Mouse (Mus musculus): Measurements from ENCODE around the gene Lix1. TPM values are rescaled to one million over a fixed set of nuclear protein-coding genes. Genes with fewer than 3 reads are reported as not detected.

Gene Lix1
- polyA plus RNA-seq (2015; fragmentation: Nextera tagmentation; extraction: Ambion mirVana): 10.2 and 12.4 TPM in 2 replicates

GRCm38 (mm10) chr17:17402222-17403004, at the start of gene Lix1:
Gene Lix1, plus strand, starts transcription at chr17:17402672.
- Histone ChIP-seq H3K36me3 (no peaks in the 10 kb centered on the region), H3K4me3 (peak within 1 kb of the TSS; percentile 28), H3K4me1 (replicated peaks) (peaks cover 13% of the 10 kb centered on the region), H3K27me3 (no peaks in the 10 kb centered on the region), H3K9ac (0 out of 2 replicates have a peak within 1 kb of the TSS, but pooled peaks have one; percentile 25), H3K4me2 (peak within 1 kb of the TSS; percentile 52), H3K27ac (replicated peaks) (peak within 1 kb of the TSS; percentile 65), H3K9me3 (no peaks in the 10 kb centered on the region)
- ATAC-seq (ENCODE audit: low FRiP score, low read depth): peak; percentile 96
- 22% methylated on average over 6 of the region's 6 CpGs for WGBS

GRCm38 (mm10) chr17:17373550-17373917, 28.9 kb upstream of the Lix1 start:
- Histone ChIP-seq H3K9ac (peak overlapping the region; percentile 85), H3K36me3 (peaks cover 8% of the 10 kb centered on the region), H3K4me1 (replicated peaks) (peaks cover 22% of the 10 kb centered on the region), H3K4me3 (peak overlapping the region; percentile 56), H3K27me3 (no peaks in the 10 kb centered on the region), H3K9me3 (no peaks in the 10 kb centered on the region), H3K27ac (replicated peaks) (peak overlapping the region; percentile 85), H3K4me2 (peak overlapping the region; percentile 90)
- peak; percentile 36 for ATAC-seq (ENCODE audit: low FRiP score, low read depth)
- WGBS: 6% methylated on average over 6 of the region's 6 CpGs

GRCm38 (mm10) chr17:17373918-17374910, 28.3 kb upstream of the Lix1 start, which contains the start of gene Riok2:
Gene Riok2, plus strand, starts transcription at chr17:17374309.
- Histone ChIP-seq H3K27me3 (no peaks in the 10 kb centered on the region), H3K4me3 (peak within 1 kb of the TSS; percentile 56), H3K4me1 (replicated peaks) (peaks cover 22% of the 10 kb centered on the region), H3K36me3 (peaks cover 12% of the 10 kb centered on the region), H3K9me3 (no peaks in the 10 kb centered on the region), H3K4me2 (peak within 1 kb of the TSS; percentile 90), H3K27ac (replicated peaks) (peak within 1 kb of the TSS; percentile 85), H3K9ac (peak within 1 kb of the TSS; percentile 85)
- WGBS: under 1% methylated on average over 48 of the region's 48 CpGs
- peak; percentile 98 for ATAC-seq (ENCODE audit: low FRiP score, low read depth)

- no peak overlapping the region for H3K9ac ChIP-seq
- peak overlapping the region; percentile 56; the same call in 1 of the 2 replicates for H3K4me3 ChIP-seq
- H3K36me3 ChIP-seq: peaks cover 13% of the 10 kb centered on the region
- no peaks in the 10 kb centered on the region for H3K9me3 ChIP-seq
- H3K27ac ChIP-seq (replicated peaks): no peak overlapping the region
- H3K27me3 ChIP-seq: no peaks in the 10 kb centered on the region
- ATAC-seq (ENCODE audit: low FRiP score, low read depth): no peak
- peak overlapping the region; percentile 90 for H3K4me2 ChIP-seq
- peaks cover 22% of the 10 kb centered on the region for H3K4me1 ChIP-seq (replicated peaks)
- WGBS: 93% methylated on average over 3 of the region's 3 CpGs
These were observed 26.9 kb upstream of the Lix1 start for GRCm38 (mm10) chr17:17375581-17375980.

GRCm38 (mm10) chr17:17383703-17384102, 18.8 kb upstream of the Lix1 start:
- Histone ChIP-seq H3K36me3 (peaks cover 60% of the 10 kb centered on the region), H3K9ac (no peak overlapping the region), H3K4me2 (no peak overlapping the region), H3K4me1 (replicated peaks) (no peaks in the 10 kb centered on the region), H3K9me3 (no peaks in the 10 kb centered on the region), H3K4me3 (no peak overlapping the region), H3K27me3 (no peaks in the 10 kb centered on the region), H3K27ac (replicated peaks) (no peak overlapping the region)
- no peak for ATAC-seq (ENCODE audit: low FRiP score, low read depth)
- WGBS: 97% methylated on average over 4 of the region's 4 CpGs

GRCm38 (mm10) chr17:17384502-17384901, 18.0 kb upstream of the Lix1 start:
- peaks cover 61% of the 10 kb centered on the region for H3K36me3 ChIP-seq
- no peaks in the 10 kb centered on the region for H3K4me1 ChIP-seq (replicated peaks)
- no peaks in the 10 kb centered on the region for H3K27me3 ChIP-seq
- no peak overlapping the region for H3K27ac ChIP-seq (replicated peaks)
- no peak overlapping the region for H3K9ac ChIP-seq
- 89% methylated on average over 3 of the region's 3 CpGs for WGBS
- H3K9me3 ChIP-seq: no peaks in the 10 kb centered on the region
- H3K4me3 ChIP-seq: no peak overlapping the region
- H3K4me2 ChIP-seq: no peak overlapping the region
- ATAC-seq (ENCODE audit: low FRiP score, low read depth): no peak

GRCm38 (mm10) chr17:17386117-17386516, 16.4 kb upstream of the Lix1 start:
- Histone ChIP-seq H3K4me2 (no peak overlapping the region), H3K36me3 (peaks cover 63% of the 10 kb centered on the region), H3K4me1 (replicated peaks) (no peaks in the 10 kb centered on the region), H3K27me3 (no peaks in the 10 kb centered on the region), H3K4me3 (no peak overlapping the region), H3K27ac (replicated peaks) (no peak overlapping the region), H3K9me3 (no peaks in the 10 kb centered on the region), H3K9ac (no peak overlapping the region)
- no peak for ATAC-seq (ENCODE audit: low FRiP score, low read depth)
- WGBS: 94% methylated on average over 2 of the region's 2 CpGs

- no peak for ATAC-seq (ENCODE audit: low FRiP score, low read depth)
- Histone ChIP-seq H3K9ac (no peak overlapping the region), H3K4me3 (no peak overlapping the region), H3K4me1 (replicated peaks) (no peaks in the 10 kb centered on the region), H3K9me3 (no peaks in the 10 kb centered on the region), H3K27me3 (no peaks in the 10 kb centered on the region), H3K4me2 (no peak overlapping the region), H3K27ac (replicated peaks) (no peak overlapping the region), H3K36me3 (peaks cover 34% of the 10 kb centered on the region)
- 97% methylated on average over 4 of the region's 4 CpGs for WGBS
These were observed 10.6 kb upstream of the Lix1 start for GRCm38 (mm10) chr17:17391823-17392222.

GRCm38 (mm10) chr17:17392863-17393262, 9.6 kb upstream of the Lix1 start:
- 66% methylated on average over 7 of the region's 7 CpGs for WGBS
- Histone ChIP-seq H3K4me2 (no peak overlapping the region), H3K27ac (replicated peaks) (no peak overlapping the region), H3K9ac (no peak overlapping the region), H3K27me3 (no peaks in the 10 kb centered on the region), H3K9me3 (no peaks in the 10 kb centered on the region), H3K4me3 (no peak overlapping the region), H3K36me3 (peaks cover 28% of the 10 kb centered on the region), H3K4me1 (replicated peaks) (no peaks in the 10 kb centered on the region)
- ATAC-seq (ENCODE audit: low FRiP score, low read depth): peak; percentile 50

GRCm38 (mm10) chr17:17393300-17393699, 9.2 kb upstream of the Lix1 start:
- Histone ChIP-seq H3K36me3 (peaks cover 28% of the 10 kb centered on the region), H3K27ac (replicated peaks) (no peak overlapping the region), H3K4me2 (no peak overlapping the region), H3K9me3 (no peaks in the 10 kb centered on the region), H3K9ac (no peak overlapping the region), H3K27me3 (no peaks in the 10 kb centered on the region), H3K4me3 (no peak overlapping the region), H3K4me1 (replicated peaks) (no peaks in the 10 kb centered on the region)
- ATAC-seq (ENCODE audit: low FRiP score, low read depth): no peak
- 82% methylated on average over 6 of the region's 6 CpGs for WGBS

- Histone ChIP-seq H3K4me3 (no peak overlapping the region), H3K27me3 (no peaks in the 10 kb centered on the region), H3K4me1 (replicated peaks) (no peaks in the 10 kb centered on the region), H3K36me3 (peaks cover 20% of the 10 kb centered on the region), H3K4me2 (no peak overlapping the region), H3K27ac (replicated peaks) (no peak overlapping the region), H3K9me3 (no peaks in the 10 kb centered on the region), H3K9ac (no peak overlapping the region)
- WGBS: 34% methylated on average over 4 of the region's 4 CpGs
- peak; percentile 70 for ATAC-seq (ENCODE audit: low FRiP score, low read depth)
These were observed 8.1 kb upstream of the Lix1 start for GRCm38 (mm10) chr17:17394336-17394735.

GRCm38 (mm10) chr17:17396869-17397268, 5.6 kb upstream of the Lix1 start:
- H3K4me2 ChIP-seq: no peak overlapping the region
- no peak for ATAC-seq (ENCODE audit: low FRiP score, low read depth)
- WGBS: 5% methylated on average over 1 of the region's 1 CpGs
- H3K27ac ChIP-seq (replicated peaks): no peak overlapping the region
- no peak overlapping the region for H3K9ac ChIP-seq
- 0 out of 2 replicates have a peak, but pooled peaks cover 8% of the 10 kb centered on the region for H3K36me3 ChIP-seq
- no peak overlapping the region for H3K4me3 ChIP-seq
- no peaks in the 10 kb centered on the region for H3K9me3 ChIP-seq
- H3K4me1 ChIP-seq (replicated peaks): peaks cover under 1% of the 10 kb centered on the region; the same call in 1 of the 2 replicates
- H3K27me3 ChIP-seq: no peaks in the 10 kb centered on the region
